Mouse (Mus musculus) ES-E14 (cell line): ENCODE results near the gene Tnnc2. TPM values are rescaled to one million over a fixed set of nuclear protein-coding genes. Genes with fewer than 3 reads are reported as not detected.
A peak's percentile ranks its signal among the peaks of the same experiment; 100 is the strongest.

Experiments used
- DNase-seq: peaks from one replicate; pipeline ENCODE4 v3.0.0-alpha.2; 2013; ENCODE audit warnings: low read depth, low spot score
- H3K27ac ChIP-seq: 2 replicates; pipeline ENCODE4 v1.5.1; 2012; ENCODE audit warnings: low read depth, mild to moderate bottlenecking, low read length, moderate library complexity, mixed read lengths; ENCODE audit not compliant: poor library complexity, insufficient read depth, severe bottlenecking
- H3K36me3 ChIP-seq: 2 replicates; pipeline ENCODE4 v1.6.1; 2012; ENCODE audit warnings: mild to moderate bottlenecking, low read length, moderate library complexity, mixed read lengths; ENCODE audit not compliant: control insufficient read depth, poor library complexity, insufficient read depth, severe bottlenecking
- H3K4me1 ChIP-seq, 2 experiments: fragments of 150-350 bp in 1 of 2; sonication (generic) in 1 of 2; 2 replicates each; pipeline ENCODE4 v1.6.1; 2012; ENCODE audit warnings: low read length in 2 of 2, mild to moderate bottlenecking in 1 of 2, mixed read lengths in 1 of 2; ENCODE audit not compliant: control insufficient read depth in 2 of 2, insufficient read depth in 2 of 2, poor library complexity in 1 of 2
- H3K4me3 ChIP-seq, 2 experiments: fragments of 150-350 bp in 1 of 2; sonication (generic) in 1 of 2; 2 replicates each; pipeline ENCODE4 v1.5.1; 2012; ENCODE audit warnings: low read length in 2 of 2, low read depth in 1 of 2, mild to moderate bottlenecking in 1 of 2, mixed read lengths in 1 of 2; ENCODE audit not compliant: insufficient read depth in 1 of 2, poor library complexity in 1 of 2, severe bottlenecking in 1 of 2
- H3K9ac ChIP-seq: 2 replicates; pipeline ENCODE4 v1.6.1; 2012; ENCODE audit warnings: low read depth, mild to moderate bottlenecking, low read length, mixed read lengths; ENCODE audit not compliant: poor library complexity, insufficient read depth, severe bottlenecking
- H3K9me3 ChIP-seq: fragments of 150-350 bp; sonication (generic); 2 replicates; pipeline ENCODE4 v1.6.1; 2012; ENCODE audit warnings: low read depth, mild to moderate bottlenecking, low read length; ENCODE audit not compliant: control insufficient read depth, insufficient read depth
- CHD2 ChIP-seq: IDR thresholded peaks from 2 replicates; pipeline ENCODE4 v1.6.1; 2014; ENCODE audit warnings: mild to moderate bottlenecking, low read depth, low read length, inconsistent platforms
- HCFC1 ChIP-seq: IDR thresholded peaks from 2 replicates; pipeline ENCODE4 v1.6.1; 2012; ENCODE audit warnings: low read length, inconsistent platforms, borderline replicate concordance; ENCODE audit not compliant: insufficient read depth
- MAFK ChIP-seq: IDR thresholded peaks from 2 replicates; pipeline ENCODE4 v1.6.1; 2014; ENCODE audit warnings: mild to moderate bottlenecking, low read depth, low read length, inconsistent platforms; ENCODE audit not compliant: insufficient read depth
- ZC3H11A ChIP-seq: IDR thresholded peaks from 2 replicates; pipeline ENCODE4 v1.6.1; 2012; ENCODE audit warnings: low read depth, mild to moderate bottlenecking, inconsistent platforms, low read length, borderline replicate concordance
- ZNF384 ChIP-seq: IDR thresholded peaks from 2 replicates; pipeline ENCODE4 v1.6.1; 2012; ENCODE audit warnings: low read depth, low read length, inconsistent platforms
- in situ Hi-C, 2 experiments: fragments of 600-800 bp; cut with MboI; formaldehyde crosslinking; loops; one replicate each; pipeline ENCODE4 v1.15.1; 2025; ENCODE audit warnings: low sequenced_read_pairs in 2 of 2, inconsistent platforms in 1 of 2; ENCODE audit not compliant: unreplicated experiment in 2 of 2
- total RNA-seq: library from RNA; depleted of rRNA; stranded (reverse); fragments of 300-350 nt; gene quantifications from 2 replicates; pipeline ENCODE4 v1.2.3, GENCODE M21; 2012

The Tnnc2 gene
- total RNA-seq, 1 experiment = 1.7 TPM

- Histone ChIP-seq H3K9ac (no peak overlapping the region; the same call in 1 of the 2 replicates), H3K9me3 (no peaks in the 10 kb centered on the region), H3K4me3 (no peak overlapping the region), H3K27ac (peak overlapping the region; percentile 4; the same call in 1 of the 2 replicates), H3K36me3 (peaks cover 27% of the 10 kb centered on the region), H3K4me1 (peaks cover 13 to 31% of the 10 kb centered on the region in 2 experiments)
- TF ChIP-seq ZC3H11A = no peak
- no peak for TF ChIP-seq MAFK
- no peak for DNase-seq
- in situ Hi-C loops = no loop called here
Measured at GRCm38 (mm10) chr2:164821060-164821459, 41.3 kb upstream of the Tnnc2 start.

- no peak for DNase-seq
- H3K27ac ChIP-seq = peak overlapping the region; percentile 34; the same call in 1 of the 2 replicates
- no peak overlapping the region for H3K4me3 ChIP-seq
- no peak for TF ChIP-seq ZNF384
- TF ChIP-seq ZC3H11A = no peak
- TF ChIP-seq CHD2 = no peak
- no peak for TF ChIP-seq MAFK
- no peak for TF ChIP-seq HCFC1
- peaks cover 7 to 31% of the 10 kb centered on the region in 2 experiments; a peak in 3 of 4 replicates for H3K4me1 ChIP-seq
- H3K9me3 ChIP-seq = no peaks in the 10 kb centered on the region
- H3K9ac ChIP-seq = no peak overlapping the region
- peaks cover 17% of the 10 kb centered on the region; the same call in 1 of the 2 replicates for H3K36me3 ChIP-seq
- in situ Hi-C loops = no loop called here
Measured at GRCm38 (mm10) chr2:164817703-164818102, 37.9 kb upstream of the Tnnc2 start.

GRCm38 (mm10) chr2:164817206-164817605, 37.4 kb upstream of the Tnnc2 start:
- no peak overlapping the region for H3K9ac ChIP-seq
- in situ Hi-C loops = no loop called here
- H3K4me1 ChIP-seq = peaks cover 7 to 31% of the 10 kb centered on the region in 2 experiments; a peak in 3 of 4 replicates
- peaks cover 21% of the 10 kb centered on the region; the same call in 1 of the 2 replicates for H3K36me3 ChIP-seq
- no peak overlapping the region for H3K4me3 ChIP-seq
- TF ChIP-seq ZC3H11A (no peak), HCFC1 (no peak), CHD2 (no peak), ZNF384 (no peak), MAFK (no peak)
- H3K9me3 ChIP-seq = no peaks in the 10 kb centered on the region
- no peak for DNase-seq
- no peak overlapping the region; the same call in 1 of the 2 replicates for H3K27ac ChIP-seq

GRCm38 (mm10) chr2:164815821-164816220, 36.1 kb upstream of the Tnnc2 start:
- no peak overlapping the region for H3K4me3 ChIP-seq
- no peak overlapping the region for H3K9ac ChIP-seq
- no peak overlapping the region for H3K27ac ChIP-seq
- H3K9me3 ChIP-seq = no peaks in the 10 kb centered on the region
- TF ChIP-seq CHD2 (no peak), ZNF384 (no peak), ZC3H11A (no peak), MAFK (no peak), HCFC1 (no peak)
- in situ Hi-C loops = no loop called here
- H3K36me3 ChIP-seq = peaks cover 19% of the 10 kb centered on the region; the same call in 1 of the 2 replicates
- no peak for DNase-seq
- H3K4me1 ChIP-seq = peaks cover 7 to 23% of the 10 kb centered on the region in 2 experiments; a peak in 3 of 4 replicates

- peaks cover 15% of the 10 kb centered on the region; the same call in 1 of the 2 replicates for H3K36me3 ChIP-seq
- H3K4me3 ChIP-seq = no peak overlapping the region
- peaks cover 7 to 20% of the 10 kb centered on the region in 2 experiments; a peak in 3 of 4 replicates for H3K4me1 ChIP-seq
- H3K9ac ChIP-seq = no peak overlapping the region
- in situ Hi-C loops = no loop called here
- TF ChIP-seq ZNF384 = no peak
- TF ChIP-seq ZC3H11A = no peak
- TF ChIP-seq MAFK = no peak
- TF ChIP-seq CHD2 = no peak
- no peak for TF ChIP-seq HCFC1
- DNase-seq = no peak
- no peaks in the 10 kb centered on the region for H3K9me3 ChIP-seq
- H3K27ac ChIP-seq = no peak overlapping the region
Measured at GRCm38 (mm10) chr2:164815348-164815747, 35.6 kb upstream of the Tnnc2 start.
